Mouse (Mus musculus): Measurements from ENCODE around the gene Lama2. TPM values are rescaled to one million over a fixed set of nuclear protein-coding genes. Genes with fewer than 3 reads are reported as not detected.

Gene Lama2
- polyA plus RNA-seq, 1 experiment = not detected

DNA sequence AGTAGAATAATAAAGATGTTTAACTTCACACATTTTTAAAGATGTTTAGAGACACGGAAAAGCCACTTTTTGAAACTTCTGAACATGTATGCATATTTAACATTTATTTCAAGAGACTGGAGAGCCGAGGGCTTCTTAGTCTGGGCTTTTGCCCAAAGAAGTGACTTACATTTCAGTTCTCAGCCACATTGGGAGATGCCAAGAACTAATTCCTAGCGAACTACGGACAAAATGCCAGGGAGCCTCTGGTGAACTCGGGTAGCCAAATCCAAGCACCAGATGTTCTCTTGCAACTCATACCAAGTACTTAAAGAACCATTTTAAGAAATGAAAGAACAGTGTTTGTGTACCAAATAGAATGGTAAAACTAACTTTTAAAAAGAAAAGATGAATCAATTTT lies 495.8 kb downstream of the Lama2 start:
- no peaks in the 10 kb centered on the region for H3K4me1 ChIP-seq (ENCODE audit: control insufficient read depth, insufficient read depth, low read length)
- no peak overlapping the region for H3K4me3 ChIP-seq (ENCODE audit: low read depth, low read length)
- no peak for TF ChIP-seq CTCF (IDR thresholded peaks at IDR 0.05; ENCODE audit: low read depth, low read length)
- no peak for TF ChIP-seq EP300 (IDR thresholded peaks at IDR 0.05; ENCODE audit: insufficient read depth, low read depth, low read length)
- no peak for TF ChIP-seq POLR2A (IDR thresholded peaks at IDR 0.05; ENCODE audit: insufficient read depth, low read length)
- H3K36me3 ChIP-seq (ENCODE audit: control insufficient read depth, insufficient read depth, low read length, poor library complexity, severe bottlenecking) = no peaks in the 10 kb centered on the region
- H3K27me3 ChIP-seq (ENCODE audit: control insufficient read depth, insufficient read depth, low read length, poor library complexity, severe bottlenecking) = no peaks in the 10 kb centered on the region
- H3K27ac ChIP-seq (ENCODE audit: insufficient read depth, low read length) = no peak overlapping the region
- no peak overlapping the region for H3K9ac ChIP-seq (ENCODE audit: low read depth, poor library complexity, severe bottlenecking)
- H3K9me3 ChIP-seq (replicated peaks; ENCODE audit: control insufficient read depth, insufficient read depth, low read length, poor library complexity, severe bottlenecking) = no peaks in the 10 kb centered on the region

DNA sequence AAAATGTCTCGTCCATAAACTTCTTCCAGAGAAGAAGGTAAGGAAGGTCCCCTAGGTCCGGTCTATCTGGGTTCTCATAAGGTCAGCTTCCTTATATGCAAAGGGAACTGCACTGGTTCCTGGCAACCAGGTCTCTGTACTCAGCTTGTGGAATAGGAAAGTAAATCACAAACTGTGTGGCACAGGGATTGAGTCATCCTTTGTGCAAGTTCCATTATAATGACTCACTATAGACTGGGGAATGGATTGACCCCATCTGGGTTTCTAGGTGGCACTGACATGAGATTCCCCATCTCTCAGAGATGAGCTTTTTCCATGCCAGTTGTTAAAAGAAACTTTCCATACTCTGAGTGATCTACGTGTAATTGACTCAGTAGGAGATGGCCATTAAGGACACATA lies 501.7 kb downstream of the Lama2 start:
- no peaks in the 10 kb centered on the region for H3K36me3 ChIP-seq (ENCODE audit: control insufficient read depth, insufficient read depth, low read length, poor library complexity, severe bottlenecking)
- no peaks in the 10 kb centered on the region for H3K4me1 ChIP-seq (ENCODE audit: control insufficient read depth, insufficient read depth, low read length)
- TF ChIP-seq EP300 (IDR thresholded peaks at IDR 0.05; ENCODE audit: insufficient read depth, low read depth, low read length) = no peak
- no peak for TF ChIP-seq POLR2A (IDR thresholded peaks at IDR 0.05; ENCODE audit: insufficient read depth, low read length)
- TF ChIP-seq CTCF (IDR thresholded peaks at IDR 0.05; ENCODE audit: low read depth, low read length) = no peak
- H3K27me3 ChIP-seq (ENCODE audit: control insufficient read depth, insufficient read depth, low read length, poor library complexity, severe bottlenecking) = no peaks in the 10 kb centered on the region
- no peaks in the 10 kb centered on the region for H3K9me3 ChIP-seq (replicated peaks; ENCODE audit: control insufficient read depth, insufficient read depth, low read length, poor library complexity, severe bottlenecking)
- no peak overlapping the region for H3K4me3 ChIP-seq (ENCODE audit: low read depth, low read length)
- no peak overlapping the region for H3K9ac ChIP-seq (ENCODE audit: low read depth, poor library complexity, severe bottlenecking)
- no peak overlapping the region for H3K27ac ChIP-seq (ENCODE audit: insufficient read depth, low read length)

DNA sequence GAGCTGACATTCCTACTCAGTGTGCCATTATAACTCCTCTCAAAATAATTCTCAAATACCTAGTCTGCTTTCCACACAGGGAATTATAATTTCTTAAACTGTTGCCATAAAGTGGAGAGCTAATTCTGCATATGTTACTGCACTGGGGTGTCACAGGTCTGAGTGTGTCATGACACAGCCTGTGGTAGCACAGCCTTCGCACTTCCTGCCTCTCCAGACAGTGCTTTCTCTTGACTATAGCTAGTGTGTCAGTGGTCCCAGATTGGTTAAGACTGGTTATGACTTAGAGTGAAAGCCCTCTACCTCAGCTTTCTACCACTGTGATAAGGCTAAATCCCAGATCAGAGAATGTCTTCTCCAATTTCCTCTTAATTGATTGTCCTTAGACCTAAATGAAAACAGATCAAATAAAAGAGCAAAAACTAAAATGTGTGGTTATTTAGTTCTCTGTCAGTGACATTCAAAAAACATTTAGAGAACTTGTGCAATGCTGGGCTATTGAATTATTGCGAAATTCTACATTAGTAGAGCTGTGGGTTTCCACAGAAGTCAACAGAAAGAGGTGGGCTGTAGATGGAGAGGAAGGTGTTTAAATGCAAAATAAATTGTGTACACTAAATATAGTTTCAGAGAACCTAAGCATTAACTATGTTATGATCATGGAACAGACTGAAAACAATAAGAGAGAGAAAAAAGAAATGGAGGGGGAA lies 502.5 kb downstream of the Lama2 start:
- Histone ChIP-seq H3K9ac (ENCODE audit: low read depth, poor library complexity, severe bottlenecking) (no peak overlapping the region), H3K36me3 (ENCODE audit: control insufficient read depth, insufficient read depth, low read length, poor library complexity, severe bottlenecking) (no peaks in the 10 kb centered on the region), H3K4me3 (ENCODE audit: low read depth, low read length) (no peak overlapping the region), H3K27me3 (ENCODE audit: control insufficient read depth, insufficient read depth, low read length, poor library complexity, severe bottlenecking) (no peaks in the 10 kb centered on the region), H3K4me1 (ENCODE audit: control insufficient read depth, insufficient read depth, low read length) (no peaks in the 10 kb centered on the region), H3K27ac (ENCODE audit: insufficient read depth, low read length) (no peak overlapping the region), H3K9me3 (replicated peaks; ENCODE audit: control insufficient read depth, insufficient read depth, low read length, poor library complexity, severe bottlenecking) (no peaks in the 10 kb centered on the region)
- TF ChIP-seq CTCF (IDR thresholded peaks at IDR 0.05; ENCODE audit: low read depth, low read length) (no peak), EP300 (IDR thresholded peaks at IDR 0.05; ENCODE audit: insufficient read depth, low read depth, low read length) (no peak), POLR2A (IDR thresholded peaks at IDR 0.05; ENCODE audit: insufficient read depth, low read length) (no peak)

DNA sequence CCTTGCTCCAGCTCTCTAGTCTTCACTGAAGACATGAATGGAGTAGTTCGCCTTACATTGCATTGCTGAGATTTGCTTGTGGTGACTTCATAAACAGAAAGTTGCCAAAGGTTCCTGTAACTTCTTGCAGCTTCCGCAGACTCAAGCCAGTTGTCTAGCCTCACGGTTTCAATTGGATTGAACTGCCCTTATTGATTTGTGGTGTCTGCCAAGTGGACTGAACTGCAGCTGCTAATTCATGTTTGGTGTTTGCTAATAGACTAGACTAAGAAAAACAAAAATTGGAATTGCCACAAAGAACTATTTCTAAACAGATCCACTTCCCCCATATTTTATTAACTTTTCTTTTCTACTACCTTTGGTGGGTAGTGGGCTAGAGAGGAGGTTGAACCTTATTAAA lies 505.4 kb downstream of the Lama2 start:
- no peak overlapping the region for H3K27ac ChIP-seq (ENCODE audit: insufficient read depth, low read length)
- no peaks in the 10 kb centered on the region for H3K27me3 ChIP-seq (ENCODE audit: control insufficient read depth, insufficient read depth, low read length, poor library complexity, severe bottlenecking)
- no peak overlapping the region for H3K9ac ChIP-seq (ENCODE audit: low read depth, poor library complexity, severe bottlenecking)
- no peaks in the 10 kb centered on the region for H3K4me1 ChIP-seq (ENCODE audit: control insufficient read depth, insufficient read depth, low read length)
- no peak overlapping the region for H3K4me3 ChIP-seq (ENCODE audit: low read depth, low read length)
- H3K9me3 ChIP-seq (replicated peaks; ENCODE audit: control insufficient read depth, insufficient read depth, low read length, poor library complexity, severe bottlenecking) = no peaks in the 10 kb centered on the region
- H3K36me3 ChIP-seq (ENCODE audit: control insufficient read depth, insufficient read depth, low read length, poor library complexity, severe bottlenecking) = no peaks in the 10 kb centered on the region
- TF ChIP-seq CTCF (IDR thresholded peaks at IDR 0.05; ENCODE audit: low read depth, low read length) (no peak), POLR2A (IDR thresholded peaks at IDR 0.05; ENCODE audit: insufficient read depth, low read length) (no peak), EP300 (IDR thresholded peaks at IDR 0.05; ENCODE audit: insufficient read depth, low read depth, low read length) (no peak)

DNA sequence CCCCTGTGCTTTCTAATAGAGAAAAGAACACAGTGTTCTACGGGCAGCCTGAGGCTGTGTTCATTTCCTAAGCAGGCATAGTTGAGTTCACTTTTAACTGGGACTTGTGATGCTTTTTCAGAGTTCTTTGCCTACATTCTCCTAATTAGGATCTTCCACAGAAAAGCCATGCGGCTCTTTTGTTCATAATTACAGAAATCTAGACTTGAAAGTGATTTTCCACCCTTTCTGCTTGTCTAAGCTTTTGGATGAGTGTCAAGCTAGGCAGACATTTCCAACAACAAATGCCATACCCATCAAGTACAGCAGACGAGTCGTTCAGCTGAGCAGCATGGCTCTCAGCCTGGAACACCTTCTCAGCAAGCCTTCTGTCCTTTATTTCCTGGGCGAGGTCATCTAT lies 515.7 kb downstream of the Lama2 start:
- no peak overlapping the region for H3K9ac ChIP-seq (ENCODE audit: low read depth, poor library complexity, severe bottlenecking)

GRCm38 (mm10) chr10:27101800-27102353 lies 517.7 kb downstream of the Lama2 start:
- Histone ChIP-seq H3K36me3 (ENCODE audit: control insufficient read depth, insufficient read depth, low read length, poor library complexity, severe bottlenecking) (no peaks in the 10 kb centered on the region), H3K27me3 (ENCODE audit: control insufficient read depth, insufficient read depth, low read length, poor library complexity, severe bottlenecking) (no peaks in the 10 kb centered on the region), H3K4me3 (ENCODE audit: low read depth, low read length) (no peak overlapping the region)

More for the DNA sequence above, 515.7 kb downstream of the Lama2 start:
- Histone ChIP-seq H3K27ac (ENCODE audit: insufficient read depth, low read length) (no peak overlapping the region), H3K4me3 (ENCODE audit: low read depth, low read length) (no peak overlapping the region), H3K36me3 (ENCODE audit: control insufficient read depth, insufficient read depth, low read length, poor library complexity, severe bottlenecking) (no peaks in the 10 kb centered on the region), H3K27me3 (ENCODE audit: control insufficient read depth, insufficient read depth, low read length, poor library complexity, severe bottlenecking) (no peaks in the 10 kb centered on the region), H3K4me1 (ENCODE audit: control insufficient read depth, insufficient read depth, low read length) (no peaks in the 10 kb centered on the region), H3K9me3 (replicated peaks; ENCODE audit: control insufficient read depth, insufficient read depth, low read length, poor library complexity, severe bottlenecking) (no peaks in the 10 kb centered on the region)
- TF ChIP-seq CTCF (IDR thresholded peaks at IDR 0.05; ENCODE audit: low read depth, low read length) (no peak), EP300 (IDR thresholded peaks at IDR 0.05; ENCODE audit: insufficient read depth, low read depth, low read length) (no peak), POLR2A (IDR thresholded peaks at IDR 0.05; ENCODE audit: insufficient read depth, low read length) (no peak)

More at GRCm38 (mm10) chr10:27101800-27102353, 517.7 kb downstream of the Lama2 start:
- no peak overlapping the region for H3K9ac ChIP-seq (ENCODE audit: low read depth, poor library complexity, severe bottlenecking)
- TF ChIP-seq EP300 (IDR thresholded peaks at IDR 0.05; ENCODE audit: insufficient read depth, low read depth, low read length) = no peak
- no peak for TF ChIP-seq CTCF (IDR thresholded peaks at IDR 0.05; ENCODE audit: low read depth, low read length)
- no peak for TF ChIP-seq POLR2A (IDR thresholded peaks at IDR 0.05; ENCODE audit: insufficient read depth, low read length)
- no peaks in the 10 kb centered on the region for H3K4me1 ChIP-seq (ENCODE audit: control insufficient read depth, insufficient read depth, low read length)
- no peaks in the 10 kb centered on the region for H3K9me3 ChIP-seq (replicated peaks; ENCODE audit: control insufficient read depth, insufficient read depth, low read length, poor library complexity, severe bottlenecking)
- no peak overlapping the region for H3K27ac ChIP-seq (ENCODE audit: insufficient read depth, low read length)

Measured in ES-Bruce4 (cell line).